Mouse (Mus musculus) CD4-positive, CD25-positive, alpha-beta regulatory T cell, adult 2 months (primary cell): ENCODE measurements around the gene Grcc10.
A peak's percentile ranks its signal among the peaks of the same experiment; 100 is the strongest.

ENCODE experiments used
- DNase-seq: peaks from one replicate; pipeline ENCODE4 v3.0.0-alpha.2; 2012; ENCODE audit warnings: low read depth, low spot score

Gene Grcc10

DNA sequence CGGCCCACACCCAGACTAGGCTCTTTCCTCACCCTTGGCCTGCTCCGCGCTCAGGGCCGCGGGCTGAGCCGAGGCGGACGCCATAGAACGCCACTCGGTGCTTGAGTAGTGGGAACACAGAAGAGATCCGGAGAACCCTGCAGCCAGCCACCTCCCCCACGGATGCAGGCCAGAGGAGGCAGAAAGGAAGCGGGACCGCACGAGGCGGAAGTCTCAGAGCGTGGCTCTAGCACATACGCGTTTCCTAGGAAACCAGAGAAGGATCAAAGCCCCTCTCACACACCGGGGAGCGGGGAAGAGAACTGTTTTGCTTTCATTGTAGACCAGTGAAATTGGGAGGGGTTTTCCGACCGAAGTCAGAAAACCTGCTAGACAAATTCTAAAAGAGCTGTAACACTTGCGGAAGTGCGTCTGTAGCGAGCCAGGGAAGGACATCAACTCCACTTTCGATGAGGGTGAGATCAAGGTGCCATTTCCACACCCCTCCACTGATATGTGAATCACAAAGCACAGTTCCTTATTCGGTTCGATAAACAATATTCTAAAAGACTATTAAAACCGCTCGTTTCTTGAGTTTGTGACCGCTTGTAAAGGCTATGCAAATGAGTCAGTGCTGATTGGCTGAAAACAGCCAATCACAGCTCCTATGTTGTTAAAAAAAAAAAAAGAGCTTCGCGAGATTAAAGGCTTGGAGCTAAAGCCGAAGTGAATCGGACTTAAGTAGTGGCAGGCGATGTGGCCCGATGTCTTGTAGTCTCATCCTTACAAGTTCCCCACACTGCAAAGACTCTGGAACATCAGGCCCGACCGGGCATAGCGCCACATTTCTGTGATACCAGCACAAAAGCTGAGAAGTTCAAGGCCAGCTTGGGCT is at the start of gene Grcc10:
Gene Grcc10, minus strand, starts transcription at position 487 of the 874 bp plus-strand sequence.
- peak; percentile 95 for DNase-seq

DNA sequence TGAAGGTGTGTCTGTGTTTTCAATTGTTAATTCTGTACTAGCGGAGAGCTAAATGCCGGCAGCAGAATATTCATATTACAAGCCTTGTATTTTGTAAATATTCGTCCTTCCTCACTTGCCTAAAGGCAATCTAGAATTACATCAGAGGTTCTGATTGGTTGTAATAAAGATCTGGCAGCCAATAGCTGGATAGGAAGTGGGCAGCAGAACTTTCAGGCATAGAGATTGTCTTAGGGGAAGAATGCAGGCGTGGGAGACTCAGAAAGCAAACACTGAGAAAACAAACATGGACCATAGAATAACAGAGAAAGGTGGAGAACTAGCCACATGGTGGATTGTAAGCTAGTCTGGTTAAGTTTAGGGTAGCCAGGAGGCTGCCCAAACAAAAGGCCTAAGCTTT is 48.9 kb upstream of the Grcc10 start:
- DNase-seq = no peak

DNA sequence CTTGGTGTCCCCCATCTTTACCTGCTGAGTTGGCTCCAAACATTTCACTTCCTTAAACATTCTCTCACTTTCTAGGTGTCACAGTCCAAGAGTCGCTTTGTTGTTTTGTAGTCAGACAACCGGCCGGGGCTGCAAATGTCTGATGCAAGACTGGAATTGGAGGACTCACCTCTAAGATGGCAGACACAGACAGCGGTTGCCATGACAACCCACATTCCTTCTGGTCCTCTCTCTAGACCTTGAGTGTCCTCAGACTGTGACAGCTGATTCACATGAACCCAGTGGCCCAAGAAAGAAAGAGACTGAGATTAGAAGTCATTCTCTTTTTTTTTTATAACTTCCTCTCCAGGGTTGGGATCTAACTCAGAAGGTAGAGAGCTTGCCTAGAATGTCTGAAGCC is 48.3 kb upstream of the Grcc10 start:
- DNase-seq = no peak

DNA sequence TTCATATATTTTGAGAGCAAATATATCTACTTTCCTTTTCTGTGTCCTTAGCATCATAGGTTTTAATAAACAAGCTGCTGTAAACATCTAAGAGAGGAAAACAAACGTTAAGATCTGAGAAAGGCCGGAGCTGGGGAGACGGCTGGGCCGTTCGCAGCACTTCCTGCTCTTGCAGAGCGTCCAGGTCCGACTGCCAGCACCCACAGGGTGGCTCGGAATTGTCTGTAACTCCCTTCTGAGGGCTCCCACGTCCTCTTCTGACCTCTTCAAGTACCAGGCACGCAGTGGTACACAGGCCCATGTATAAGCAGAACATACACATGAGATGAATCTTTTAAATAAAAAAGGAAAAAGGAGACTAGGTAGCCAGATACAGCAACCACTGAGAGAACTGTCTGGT is 46.5 kb upstream of the Grcc10 start:
- DNase-seq = no peak

DNA sequence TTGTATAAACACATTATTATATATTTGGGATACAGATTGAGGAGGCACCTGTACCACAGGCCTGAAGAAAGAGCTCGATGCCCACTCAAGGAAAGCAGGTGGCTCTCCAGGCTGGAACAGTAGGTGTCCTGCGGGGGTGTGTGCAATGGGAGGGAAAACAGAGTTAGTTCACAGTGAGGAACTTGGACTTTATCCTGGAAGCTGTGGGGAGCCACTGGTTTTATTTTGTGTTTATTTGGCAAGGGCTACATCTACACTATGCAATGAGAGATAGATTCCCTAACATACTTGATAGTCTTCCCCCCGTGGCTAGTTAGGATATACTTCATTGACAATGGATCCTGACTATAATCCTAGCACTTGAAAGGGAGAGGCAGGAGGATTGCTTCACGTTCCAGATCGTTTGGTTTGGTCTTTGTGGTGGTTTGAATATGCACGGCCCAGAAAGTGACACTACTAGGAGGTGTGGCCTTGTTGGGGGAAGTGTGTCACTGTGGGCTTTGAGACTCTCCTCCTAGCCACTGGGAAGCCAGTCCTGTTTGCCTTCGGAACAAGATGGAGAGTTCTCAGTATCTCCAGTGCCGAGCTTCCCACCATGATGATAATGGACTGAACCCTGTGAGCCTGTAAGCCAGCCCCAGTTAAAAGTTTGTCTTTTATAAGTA is 45.7 kb upstream of the Grcc10 start:
- DNase-seq = no peak

DNA sequence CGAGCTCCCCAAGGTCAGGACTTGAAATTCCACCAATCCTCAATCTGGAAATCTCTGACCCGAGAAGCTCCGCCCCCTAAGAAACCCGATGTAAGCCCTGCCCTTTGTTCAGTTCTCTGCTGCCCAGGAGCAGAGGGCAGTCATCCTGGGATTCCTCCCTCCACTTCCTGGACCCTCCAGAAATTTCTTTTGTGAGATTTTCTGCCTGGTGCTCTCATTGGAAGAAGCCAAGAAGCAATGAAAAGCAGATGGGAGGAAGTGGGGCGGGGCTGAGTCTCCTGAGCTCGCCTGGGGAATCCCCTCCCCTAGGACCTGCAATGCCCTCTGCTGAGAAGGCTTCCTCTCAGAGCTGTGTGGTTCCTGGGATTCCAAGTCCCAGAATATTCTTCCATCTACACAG is 41.3 kb upstream of the Grcc10 start:
- DNase-seq = peak; percentile 78

DNA sequence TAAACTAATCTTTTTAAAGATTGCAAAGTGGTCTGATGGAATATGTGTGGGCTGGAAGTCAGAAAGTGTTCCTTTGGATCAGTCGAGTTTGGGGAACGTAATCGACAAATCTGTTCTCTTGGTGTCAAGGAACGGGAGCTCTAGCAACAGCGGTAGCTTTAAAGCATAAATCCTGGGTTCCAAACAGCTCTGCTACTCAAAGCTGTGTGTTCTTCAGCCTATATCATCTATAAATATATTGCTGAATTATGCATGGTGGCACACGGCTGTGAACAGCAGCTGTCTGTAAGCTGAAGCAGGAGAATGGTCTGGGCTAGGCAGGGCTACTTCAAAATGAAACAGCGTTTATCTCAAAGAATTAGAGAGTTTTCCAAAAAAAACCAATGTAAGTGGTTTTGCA is 39.7 kb upstream of the Grcc10 start:
- no peak for DNase-seq

DNA sequence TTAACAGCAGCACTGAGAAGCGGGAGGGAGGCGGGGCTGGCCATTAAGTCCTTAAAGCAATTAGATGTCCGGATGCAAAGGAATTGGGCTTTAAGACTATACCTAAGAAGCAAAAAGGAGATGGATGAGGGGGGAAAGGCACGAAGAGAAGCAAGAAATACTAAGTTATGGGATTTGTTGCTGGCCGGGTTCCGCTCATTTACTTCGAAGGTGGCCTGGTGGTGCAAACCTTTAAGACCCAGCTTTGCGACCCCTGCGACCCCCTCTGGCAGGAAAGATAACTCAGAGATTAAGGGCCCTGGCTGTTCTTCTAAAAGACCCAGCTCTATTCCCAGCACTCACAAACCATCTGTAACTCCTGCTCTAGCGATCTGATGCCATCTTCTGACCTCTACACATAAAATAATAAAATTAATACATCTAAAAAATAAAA is 38.8 kb upstream of the Grcc10 start:
- no peak for DNase-seq

DNA sequence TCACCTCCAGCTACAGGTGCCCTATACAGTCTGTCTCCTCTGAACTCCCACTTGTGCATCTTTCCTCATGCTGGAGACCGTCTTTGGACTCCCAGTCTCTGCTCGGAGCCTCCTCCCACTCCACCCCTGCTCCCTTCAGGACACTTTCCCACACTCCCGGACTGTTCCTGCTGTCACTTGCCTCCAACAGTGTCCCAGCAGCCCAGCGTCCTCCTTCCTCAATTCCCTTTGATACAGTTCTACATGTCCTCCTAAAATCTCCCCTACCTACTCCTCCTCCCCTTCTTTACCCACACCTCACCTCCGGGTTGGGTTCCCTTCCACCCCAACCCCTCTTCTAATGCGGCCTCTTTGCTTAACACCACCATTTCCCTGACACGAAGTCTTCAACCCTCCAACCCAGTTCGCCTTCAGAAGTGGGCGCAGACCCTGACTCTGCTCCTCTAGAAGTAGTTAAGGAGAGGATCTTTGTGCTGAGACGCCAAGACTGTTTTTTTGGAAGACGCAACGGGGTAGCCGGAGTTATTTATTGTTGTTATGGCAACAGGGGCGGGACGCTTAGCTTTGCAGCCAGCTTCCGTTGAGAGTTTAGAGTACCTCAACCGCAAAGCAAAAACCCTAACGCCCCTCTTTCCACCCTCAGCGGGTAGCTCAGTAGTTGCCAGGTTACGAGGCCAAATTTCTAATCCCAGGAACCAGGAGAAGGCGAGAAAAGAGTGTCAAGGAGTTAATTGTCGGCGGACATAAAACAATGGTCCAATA is 38.2 kb upstream of the Grcc10 start, which contains the start of gene Lrrc23:
Gene Lrrc23, minus strand, starts transcription at position 506 of the 762 bp plus-strand sequence.
- DNase-seq = peak; percentile 91

DNA sequence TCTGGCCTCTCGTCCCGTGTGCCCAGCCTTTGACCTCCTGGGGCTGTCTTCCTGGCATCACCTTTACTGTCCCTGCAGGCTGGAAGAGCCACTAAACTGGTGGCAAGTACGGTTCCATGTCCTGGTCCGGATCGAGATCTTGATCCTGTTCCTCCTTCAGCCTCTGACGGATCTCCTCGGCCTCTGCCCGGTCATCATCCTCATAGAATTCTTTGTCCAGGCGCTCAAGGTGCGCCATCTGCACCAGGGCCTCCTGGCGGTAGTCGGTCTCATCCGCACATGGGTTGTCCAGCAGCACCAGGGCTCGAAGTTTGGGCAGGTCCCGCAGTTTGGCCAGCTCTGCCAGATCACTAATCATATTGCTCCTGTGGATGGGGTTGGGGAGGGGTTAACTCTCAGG is 29.3 kb upstream of the Grcc10 start:
- DNase-seq = no peak

DNA sequence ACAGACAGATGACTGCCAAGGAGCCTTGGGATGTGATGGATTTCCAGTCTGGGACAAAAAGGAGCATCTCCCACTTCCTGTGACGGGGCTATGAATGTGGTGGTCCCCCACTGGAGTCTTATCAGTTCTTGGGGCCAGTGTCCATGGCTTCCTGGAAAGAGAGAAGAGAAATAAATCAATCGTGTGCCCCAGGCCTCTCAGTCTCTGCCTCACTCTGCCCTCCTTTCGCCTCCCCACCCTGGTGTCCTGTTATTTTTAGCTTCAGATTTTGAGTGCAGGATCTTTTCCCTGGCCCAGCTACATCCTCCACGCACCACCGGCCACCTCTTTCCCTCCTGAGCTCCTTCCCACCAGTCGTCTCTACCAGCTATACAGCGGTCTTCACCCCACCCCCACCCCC is 28.8 kb upstream of the Grcc10 start:
- DNase-seq = no peak

DNA sequence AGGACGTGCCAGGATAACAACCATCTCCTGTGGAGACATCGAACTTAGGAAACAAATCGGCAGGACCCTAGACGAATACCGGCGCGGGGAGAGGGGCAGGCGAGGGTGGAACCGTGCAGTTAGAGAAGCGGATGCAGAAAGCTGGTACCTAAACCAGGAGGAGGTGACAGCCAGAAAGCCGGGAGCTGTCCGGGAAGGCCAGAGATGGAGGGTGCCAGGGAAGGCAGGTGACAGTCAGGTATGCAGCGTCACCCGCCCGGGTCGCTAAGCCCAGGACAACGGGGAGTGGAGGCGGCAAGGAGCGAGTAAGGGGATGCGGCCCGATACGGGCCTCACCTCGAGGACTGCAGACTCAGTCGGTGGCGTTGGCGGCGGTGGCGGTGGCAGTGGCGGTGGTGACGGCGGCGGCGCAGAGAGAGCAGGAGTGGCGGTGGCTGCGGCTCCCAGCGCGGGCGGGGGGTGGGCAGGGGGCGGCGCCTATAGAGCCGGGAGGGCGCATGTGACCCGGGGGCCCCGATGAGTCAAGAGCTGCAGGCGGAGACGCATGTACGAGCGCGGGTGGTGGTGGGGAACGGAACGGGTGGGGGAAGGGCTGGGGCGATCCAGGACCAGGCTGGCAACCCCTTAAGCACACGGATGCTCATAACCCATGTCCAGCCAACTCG is 28.1 kb upstream of the Grcc10 start, which contains the start of gene Eno2:
Gene Eno2, minus strand, starts transcription at position 573 of the 665 bp plus-strand sequence.
- peak; percentile 81 for DNase-seq

DNA sequence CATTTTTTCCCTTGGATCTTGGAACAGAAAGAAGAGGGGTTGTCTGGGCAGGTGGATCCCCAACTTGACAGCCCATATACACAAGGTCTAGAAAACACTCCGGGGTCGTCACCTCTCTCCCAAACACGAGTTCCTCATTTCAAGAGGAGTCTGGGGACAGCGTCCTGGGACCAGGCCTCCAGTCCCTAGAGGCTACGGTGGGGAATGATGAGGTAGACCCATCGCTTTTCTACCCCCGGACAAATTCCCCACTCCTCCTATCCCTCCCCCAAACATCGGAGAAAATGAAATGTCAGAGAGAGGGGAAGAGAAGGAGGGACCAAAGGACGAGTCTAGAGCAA is 27.5 kb upstream of the Grcc10 start:
- no peak for DNase-seq

DNA sequence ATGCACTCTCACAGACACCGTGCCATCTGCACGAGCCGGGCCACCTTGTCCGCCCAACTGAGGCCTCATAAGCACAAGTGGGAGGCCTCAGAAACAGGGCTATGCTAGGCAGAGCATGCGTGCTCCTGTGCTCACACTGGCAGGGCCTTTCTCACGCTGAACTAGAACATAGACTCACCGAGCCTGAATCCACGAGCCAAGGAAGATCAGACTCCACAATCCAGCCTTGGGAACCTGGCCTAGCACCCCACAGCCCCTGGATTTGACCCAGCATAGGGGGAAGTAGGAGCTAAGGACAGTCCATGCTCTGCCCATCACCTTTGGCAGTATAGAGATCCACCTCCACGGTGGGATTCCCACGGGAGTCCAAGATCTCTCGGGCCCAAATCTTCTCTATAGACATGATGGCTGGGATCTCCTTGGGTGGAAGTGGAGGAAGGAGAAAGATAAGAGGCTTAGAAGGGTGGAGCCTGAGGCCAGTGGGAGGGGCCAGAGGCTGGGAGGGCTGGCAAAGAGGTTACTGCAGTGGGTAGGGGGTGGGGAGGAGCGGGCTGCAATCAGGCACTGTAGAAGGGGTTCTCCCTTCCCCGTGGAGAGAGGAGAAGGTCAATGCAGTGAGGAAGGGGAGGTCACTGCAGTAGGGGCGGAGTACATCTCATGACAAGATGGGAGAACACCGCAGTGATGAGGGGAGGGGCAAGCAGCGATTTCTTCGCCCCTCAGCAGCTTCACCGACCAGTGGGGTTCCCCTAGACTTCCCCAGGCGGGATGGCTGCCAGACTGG is 26.9 kb upstream of the Grcc10 start:
- peak; percentile 63 for DNase-seq

DNA sequence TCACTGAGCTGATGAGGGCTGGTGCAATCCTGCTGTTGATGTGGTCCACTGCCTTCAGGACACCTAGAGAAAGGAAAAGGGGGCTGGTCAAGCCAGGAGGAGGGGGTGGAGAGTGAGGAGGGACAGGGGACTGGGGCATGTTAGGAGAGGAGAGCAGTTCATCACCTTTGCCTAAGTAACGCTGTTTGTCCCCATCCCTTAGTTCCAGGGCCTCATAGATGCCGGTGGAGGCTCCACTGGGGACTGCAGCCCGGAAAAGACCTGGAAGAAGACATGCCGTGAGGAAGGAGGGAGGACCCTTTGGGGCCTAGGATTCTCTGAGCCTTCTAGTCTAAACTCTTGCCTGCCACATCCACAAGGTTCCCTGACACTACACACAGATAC is 26.4 kb upstream of the Grcc10 start:
- DNase-seq = no peak

DNA sequence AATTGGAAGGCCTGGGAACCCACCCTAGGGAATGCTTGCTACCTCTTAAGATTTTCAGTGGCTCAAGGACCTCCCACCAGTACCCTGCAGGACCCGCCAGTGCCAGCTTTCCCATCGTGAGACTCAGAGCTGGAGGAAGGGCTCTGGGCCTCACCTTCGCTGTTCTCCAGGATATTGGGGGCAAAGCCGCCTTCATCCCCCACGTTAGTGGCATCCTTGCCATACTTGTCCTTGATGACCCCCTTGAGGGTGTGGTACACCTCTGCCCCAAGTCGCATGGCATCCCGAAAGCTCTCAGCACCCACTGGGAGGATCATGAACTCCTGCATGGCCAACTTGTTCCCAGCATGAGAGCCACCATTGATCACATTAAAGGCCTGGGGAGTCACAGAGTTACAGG is 24.8 kb upstream of the Grcc10 start:
- no peak for DNase-seq

DNA sequence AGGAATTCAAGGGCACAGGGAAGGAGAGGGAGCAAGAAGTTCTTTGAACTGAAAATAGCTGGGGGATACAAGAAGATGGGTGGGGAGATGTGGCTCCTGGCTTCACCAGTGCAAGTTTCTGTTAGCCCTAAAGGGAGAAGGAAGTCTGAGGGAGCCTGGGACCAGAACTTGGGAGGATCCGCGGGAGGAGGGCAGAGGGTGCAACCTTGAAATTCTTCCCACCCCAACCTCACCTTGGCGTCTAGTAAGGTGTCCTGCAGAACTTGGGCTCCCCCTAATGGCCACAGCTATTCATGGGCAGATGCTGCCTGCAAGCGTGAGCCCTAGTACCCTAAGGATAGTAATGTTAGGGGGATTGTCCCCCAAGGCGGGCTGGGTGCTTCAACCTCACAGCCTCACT is 18.1 kb upstream of the Grcc10 start:
- peak; percentile 94 for DNase-seq

DNA sequence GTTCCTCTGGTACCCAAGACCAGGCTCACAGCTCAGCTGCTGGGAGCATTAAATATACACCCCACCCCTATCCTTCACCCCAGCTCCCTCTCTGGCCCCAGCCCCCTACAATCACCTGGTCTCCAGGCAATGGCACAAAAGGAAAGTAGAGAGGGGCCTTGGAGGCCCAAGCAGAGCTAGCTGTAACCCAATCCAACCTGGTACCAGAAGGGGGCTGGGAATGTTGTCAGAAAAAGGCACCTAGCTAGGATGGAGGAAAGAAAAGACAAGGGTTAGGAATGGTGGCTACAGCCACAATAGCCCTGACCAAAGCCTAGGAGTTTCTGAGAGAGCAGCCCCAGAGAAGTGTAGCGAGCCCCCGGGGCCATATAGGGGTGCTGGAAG is 17.7 kb upstream of the Grcc10 start:
- no peak for DNase-seq

DNA sequence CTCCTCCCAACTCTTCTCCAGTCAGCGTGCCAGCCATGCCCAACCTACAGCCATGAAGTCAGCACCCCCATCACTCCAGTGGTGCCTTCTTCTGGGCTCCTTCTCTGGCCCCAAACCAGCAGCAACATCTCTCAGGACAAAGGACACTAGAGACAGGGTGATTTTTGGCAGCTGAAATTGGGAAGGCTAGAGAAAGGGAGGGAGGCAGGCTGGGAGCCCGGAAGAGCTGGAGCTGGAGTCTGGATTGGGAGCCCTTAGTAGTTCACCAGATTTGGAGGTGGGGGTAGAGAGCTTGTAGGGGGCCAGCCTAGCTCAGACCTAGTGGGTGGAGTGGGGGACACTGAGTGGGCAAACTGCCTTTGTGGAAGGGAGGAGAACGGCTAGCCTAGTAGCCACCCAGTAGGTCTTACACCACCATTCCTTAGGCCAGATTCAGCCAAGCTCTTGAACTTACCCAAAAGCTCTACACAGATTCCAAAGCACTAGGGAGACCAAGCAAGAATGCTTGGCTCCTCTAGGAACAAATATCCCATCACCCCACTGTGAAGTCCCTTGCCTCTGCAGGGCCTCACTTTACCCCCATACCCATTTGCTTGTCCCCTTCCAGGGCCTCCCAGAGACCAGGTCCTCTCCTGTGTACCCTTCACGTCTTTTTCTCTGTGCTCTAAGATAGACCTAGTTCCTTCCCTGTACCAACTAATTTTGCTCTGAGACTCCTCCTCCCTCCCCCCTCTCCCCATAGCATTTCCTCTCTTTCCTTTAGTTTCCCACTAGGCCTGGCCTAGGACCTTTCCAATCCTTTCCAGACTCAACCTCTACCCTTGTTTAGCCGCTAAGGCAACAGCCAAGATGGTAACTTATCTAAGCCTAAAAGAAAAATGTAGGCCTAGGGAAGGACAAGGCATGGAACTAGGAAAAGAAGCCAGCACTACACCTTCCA is 17.0 kb upstream of the Grcc10 start:
- DNase-seq = no peak

DNA sequence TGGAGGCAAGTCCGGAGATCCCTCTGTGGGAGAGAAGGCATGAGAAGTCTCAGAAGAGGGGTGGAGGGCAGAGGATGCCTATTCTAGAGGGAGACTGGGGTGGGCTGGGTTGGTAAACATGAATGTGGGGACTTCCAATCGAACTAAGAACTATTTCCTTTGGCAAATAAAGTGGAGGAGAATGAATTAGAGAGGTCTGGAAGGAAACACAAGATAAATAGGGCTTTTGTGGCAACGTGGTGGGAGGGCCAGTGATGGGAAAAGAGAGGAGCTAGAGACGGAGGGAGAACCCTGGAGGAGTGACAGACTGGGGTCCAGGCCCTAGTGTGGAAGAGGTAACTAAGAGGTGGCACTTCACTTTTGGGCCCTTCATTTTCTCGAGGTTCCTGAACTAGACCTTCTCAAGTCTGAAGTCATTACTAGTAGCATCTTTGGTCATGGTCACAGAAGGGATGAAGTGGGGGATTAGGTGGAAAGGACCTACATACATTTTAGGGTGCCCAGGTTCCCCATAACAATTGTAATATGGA is 16.2 kb upstream of the Grcc10 start:
- no peak for DNase-seq
